Mouse (Mus musculus): ENCODE data around the gene 9930111J21Rik1. TPM values are rescaled to one million over a fixed set of nuclear protein-coding genes. Genes with fewer than 3 reads are reported as not detected.
A peak's percentile ranks its signal among the peaks of the same experiment; 100 is the strongest.
"Not testable (repeated sequence)": the region's sequence is repeated elsewhere in the genome, so short reads cannot be mapped to it uniquely, and the experiment has no call there.

The 9930111J21Rik1 gene
- 7.4 and 7.6 TPM in 2 replicates for polyA plus RNA-seq (2012; rRNA removed)

GRCm38 (mm10) chr11:48979251-48979650 is at the start of gene 9930111J21Rik1:
TSS of gene 9930111J21Rik1 (minus strand) at chr11:48979398.
- not testable (repeated sequence) for H3K4me1 ChIP-seq (ENCODE audit: control insufficient read depth, insufficient read depth, low read length); H3K4me3 ChIP-seq (replicated peaks; ENCODE audit: extremely low read depth, low read depth, low read length); DNase-seq
- WGBS = no CpG with 5 or more reads among the region's 3 CpGs

- H3K4me3 ChIP-seq (replicated peaks; ENCODE audit: extremely low read depth, low read depth, low read length); H3K4me1 ChIP-seq (ENCODE audit: control insufficient read depth, insufficient read depth, low read length); DNase-seq: not testable (repeated sequence)
Observed at GRCm38 (mm10) chr11:49012074-49012473, 32.9 kb upstream of the 9930111J21Rik1 start.

GRCm38 (mm10) chr11:49006785-49007184 is 27.6 kb upstream of the 9930111J21Rik1 start:
- 8% methylated on average over 1 of the region's 1 CpGs for WGBS
- DNase-seq; H3K4me3 ChIP-seq (replicated peaks; ENCODE audit: extremely low read depth, low read depth, low read length): not testable (repeated sequence)

DNA sequence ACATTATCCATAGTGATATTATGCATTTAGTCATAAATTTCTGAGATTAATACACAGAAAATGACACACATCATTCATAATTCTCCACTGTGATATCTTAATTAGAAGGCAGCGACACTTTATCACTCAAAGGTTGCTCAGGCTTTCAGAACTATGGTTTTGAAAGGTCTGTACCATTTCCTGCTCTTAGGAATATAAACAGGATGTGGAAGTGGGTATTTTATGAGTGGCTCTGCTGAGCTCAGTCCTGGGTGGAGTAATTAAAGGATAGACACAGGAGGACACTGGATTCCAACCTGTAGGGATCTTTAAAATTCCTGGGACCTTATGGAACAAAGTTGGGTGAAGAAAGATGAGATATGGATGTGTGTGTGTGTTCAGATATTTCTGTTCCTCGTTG is 27.1 kb upstream of the 9930111J21Rik1 start:
- H3K4me3 ChIP-seq (replicated peaks; ENCODE audit: extremely low read depth, low read depth, low read length); DNase-seq; H3K4me1 ChIP-seq (ENCODE audit: control insufficient read depth, insufficient read depth, low read length): not testable (repeated sequence)
- WGBS = 29% methylated on average over 2 of the region's 2 CpGs

More at GRCm38 (mm10) chr11:49006785-49007184, 27.6 kb upstream of the 9930111J21Rik1 start:
- H3K4me1 ChIP-seq (ENCODE audit: control insufficient read depth, insufficient read depth, low read length) = not testable (repeated sequence)

DNA sequence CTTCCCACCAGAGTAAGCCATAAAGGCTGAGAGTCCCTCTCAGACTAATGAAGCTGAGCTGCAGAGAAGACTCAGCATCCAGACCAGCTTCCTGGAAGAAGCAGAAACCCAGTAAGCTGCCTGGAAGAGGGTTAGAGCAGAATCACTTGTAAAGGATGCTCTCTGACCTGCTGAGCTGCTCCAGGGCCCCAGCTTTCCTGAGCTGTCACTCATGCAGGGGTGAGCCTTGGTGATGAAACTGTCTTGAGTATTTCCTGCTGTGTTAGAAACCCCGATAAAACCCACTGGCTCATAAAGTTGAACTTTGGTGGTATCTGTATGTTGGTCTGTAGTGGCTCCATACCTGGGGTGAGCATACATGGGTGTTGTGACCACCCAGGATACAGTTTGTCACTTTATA is 21.2 kb upstream of the 9930111J21Rik1 start:
- DNase-seq; H3K4me3 ChIP-seq (replicated peaks; ENCODE audit: extremely low read depth, low read depth, low read length); H3K4me1 ChIP-seq (ENCODE audit: control insufficient read depth, insufficient read depth, low read length): not testable (repeated sequence)
- 44% methylated on average over 1 of the region's 1 CpGs for WGBS

- H3K4me1 ChIP-seq (ENCODE audit: control insufficient read depth, insufficient read depth, low read length); DNase-seq; H3K4me3 ChIP-seq (replicated peaks; ENCODE audit: extremely low read depth, low read depth, low read length): not testable (repeated sequence)
- WGBS = 12% methylated on average over 2 of the region's 2 CpGs
Observed at GRCm38 (mm10) chr11:48994018-48994417, 14.8 kb upstream of the 9930111J21Rik1 start, which contains the start of gene Tgtp1. TSS of gene Tgtp1 (minus strand) at chr11:48994172.

DNA sequence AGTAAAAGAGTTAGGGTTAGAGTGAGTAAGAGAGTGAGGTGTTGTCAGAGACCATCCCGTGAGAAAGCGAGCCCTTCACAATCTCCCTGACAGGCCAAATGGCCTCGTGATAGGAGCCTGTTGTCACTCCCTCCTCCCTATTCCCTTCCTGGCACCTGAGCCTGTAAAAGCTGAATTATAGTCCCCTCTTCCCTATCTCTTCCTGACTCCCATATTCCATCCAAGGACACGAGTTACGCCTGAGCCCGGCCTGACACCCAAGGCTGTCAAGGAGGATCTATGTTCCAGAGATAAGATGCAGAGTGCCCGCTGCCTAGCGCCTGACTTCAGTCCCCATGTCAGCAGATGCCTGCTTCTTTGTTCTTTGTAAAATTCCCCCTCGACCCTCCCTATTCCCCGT is 14.1 kb upstream of the 9930111J21Rik1 start:
- H3K4me1 ChIP-seq (ENCODE audit: control insufficient read depth, insufficient read depth, low read length); DNase-seq; H3K4me3 ChIP-seq (replicated peaks; ENCODE audit: extremely low read depth, low read depth, low read length): not testable (repeated sequence)
- 40% methylated on average over 10 of the region's 10 CpGs for WGBS

- peak; percentile 13 for DNase-seq
- not testable (repeated sequence) for H3K4me3 ChIP-seq (replicated peaks; ENCODE audit: extremely low read depth, low read depth, low read length); H3K4me1 ChIP-seq (ENCODE audit: control insufficient read depth, insufficient read depth, low read length)
- 25% methylated on average over 4 of the region's 4 CpGs for WGBS
Observed at GRCm38 (mm10) chr11:48991740-48992520, 12.7 kb upstream of the 9930111J21Rik1 start, which contains the start of gene Gm12185. TSS of gene Gm12185 (minus strand) at chr11:48992226.

DNA sequence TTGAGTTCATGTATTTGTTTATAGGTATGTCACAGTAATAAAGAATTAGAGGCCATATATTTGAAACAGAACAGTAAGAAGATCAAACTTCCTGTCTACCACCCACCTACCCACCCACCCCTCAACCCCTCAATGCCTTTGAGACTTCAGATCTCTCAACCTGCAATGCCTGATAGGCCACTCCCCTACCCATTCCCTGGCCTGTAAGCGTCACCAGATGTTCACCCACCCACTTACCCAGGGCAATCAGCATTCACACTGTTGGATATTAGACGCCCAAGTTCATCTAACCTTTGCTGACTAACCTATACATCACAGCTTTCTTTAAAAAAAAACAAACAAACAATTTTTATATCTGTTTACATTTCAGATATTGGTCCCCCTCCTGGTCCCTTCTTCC is 10.8 kb upstream of the 9930111J21Rik1 start:
- not testable (repeated sequence) for H3K4me1 ChIP-seq (ENCODE audit: control insufficient read depth, insufficient read depth, low read length); DNase-seq; H3K4me3 ChIP-seq (replicated peaks; ENCODE audit: extremely low read depth, low read depth, low read length)
- 51% methylated on average over 2 of the region's 2 CpGs for WGBS

DNA sequence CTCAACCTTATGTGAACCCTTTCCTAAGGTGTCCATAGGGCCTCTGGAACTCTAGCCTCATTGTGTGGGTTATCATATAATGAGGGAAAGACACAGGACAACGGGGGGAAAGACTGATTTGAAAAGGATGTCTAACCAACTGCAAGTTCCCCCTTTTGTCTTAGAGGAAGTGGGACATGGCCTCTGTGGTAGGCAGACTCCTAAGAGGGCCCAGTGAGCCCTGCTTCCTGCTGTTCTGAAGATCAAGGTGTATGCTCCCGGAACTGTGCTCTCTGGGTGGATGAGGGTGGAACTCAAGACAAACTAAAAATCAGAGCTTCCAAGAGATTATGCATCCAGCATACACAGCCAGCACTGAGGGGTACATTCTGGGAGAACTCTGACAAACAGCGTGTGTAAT is 9.0 kb upstream of the 9930111J21Rik1 start:
- DNase-seq; H3K4me3 ChIP-seq (replicated peaks; ENCODE audit: extremely low read depth, low read depth, low read length); H3K4me1 ChIP-seq (ENCODE audit: control insufficient read depth, insufficient read depth, low read length): not testable (repeated sequence)
- 56% methylated on average over 2 of the region's 3 CpGs for WGBS

GRCm38 (mm10) chr11:48982848-48983247 is 3.6 kb upstream of the 9930111J21Rik1 start:
- WGBS = no CpG with 5 or more reads among the region's 3 CpGs

DNA sequence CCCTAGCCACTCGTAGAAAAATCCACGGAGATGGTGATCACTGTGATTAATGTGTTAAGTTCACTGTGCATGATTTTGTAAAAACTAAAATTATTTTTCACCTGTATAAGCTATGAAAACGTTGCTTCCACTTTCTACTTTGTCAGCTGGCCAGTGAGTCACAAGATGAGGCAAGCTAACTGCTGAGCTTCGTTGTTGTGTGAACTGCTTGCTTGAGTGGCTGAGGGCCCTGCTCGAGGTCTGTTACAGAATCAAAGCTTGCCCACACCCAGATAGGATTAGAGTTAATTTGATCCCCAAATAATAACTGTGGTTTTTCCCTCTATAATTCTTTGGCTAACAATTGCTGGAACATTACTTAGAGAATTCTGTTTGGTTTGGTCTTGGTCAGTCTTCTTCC is 854 bp upstream of the 9930111J21Rik1 start:
- not testable (repeated sequence) for H3K4me1 ChIP-seq (ENCODE audit: control insufficient read depth, insufficient read depth, low read length); DNase-seq; H3K4me3 ChIP-seq (replicated peaks; ENCODE audit: extremely low read depth, low read depth, low read length)
- WGBS = no CpG with 5 or more reads among the region's 5 CpGs

More at GRCm38 (mm10) chr11:48982848-48983247, 3.6 kb upstream of the 9930111J21Rik1 start:
- not testable (repeated sequence) for H3K4me1 ChIP-seq (ENCODE audit: control insufficient read depth, insufficient read depth, low read length); H3K4me3 ChIP-seq (replicated peaks; ENCODE audit: extremely low read depth, low read depth, low read length); DNase-seq

DNA sequence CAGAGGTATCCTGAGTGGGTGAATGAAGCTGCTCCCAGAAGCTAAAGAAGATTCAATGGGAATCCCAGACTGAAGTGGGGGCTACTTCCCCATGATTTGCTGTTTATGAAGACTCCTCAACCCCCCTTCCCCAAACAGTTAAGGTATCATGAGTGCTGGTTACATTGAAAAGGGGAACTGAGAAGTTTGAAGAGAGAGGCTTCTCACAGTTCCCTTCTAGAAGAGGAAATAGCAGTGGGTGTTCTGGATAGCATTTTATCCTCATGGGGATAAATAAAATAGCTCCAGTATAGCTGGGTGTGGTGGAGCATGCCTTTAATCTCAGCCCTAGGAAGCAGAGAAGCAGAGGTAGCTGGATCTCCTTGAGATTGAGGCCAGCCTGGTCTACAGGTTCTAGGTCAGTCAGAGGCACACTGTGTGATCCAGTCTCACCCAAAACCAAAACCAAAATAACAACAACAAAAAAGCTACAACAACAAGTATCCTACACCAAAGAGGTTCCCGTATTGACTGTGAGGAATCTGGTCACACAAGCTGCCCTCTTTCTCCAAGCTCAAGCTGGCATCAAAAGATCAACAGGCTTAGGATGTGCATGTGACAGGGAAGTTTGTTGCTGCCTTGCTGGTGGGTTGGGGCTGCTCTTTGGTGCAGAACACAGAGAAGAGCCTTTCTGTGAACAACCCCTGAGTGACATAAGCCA is 808 bp downstream of the 9930111J21Rik1 start, which contains the start of gene Olfr56:
Olfr56 (plus strand) TSS at position 650 of the 700 bp plus-strand sequence.
- H3K4me1 ChIP-seq (ENCODE audit: control insufficient read depth, insufficient read depth, low read length); H3K4me3 ChIP-seq (replicated peaks; ENCODE audit: extremely low read depth, low read depth, low read length); DNase-seq: not testable (repeated sequence)
- no CpG with 5 or more reads among the region's 1 CpGs for WGBS

DNA sequence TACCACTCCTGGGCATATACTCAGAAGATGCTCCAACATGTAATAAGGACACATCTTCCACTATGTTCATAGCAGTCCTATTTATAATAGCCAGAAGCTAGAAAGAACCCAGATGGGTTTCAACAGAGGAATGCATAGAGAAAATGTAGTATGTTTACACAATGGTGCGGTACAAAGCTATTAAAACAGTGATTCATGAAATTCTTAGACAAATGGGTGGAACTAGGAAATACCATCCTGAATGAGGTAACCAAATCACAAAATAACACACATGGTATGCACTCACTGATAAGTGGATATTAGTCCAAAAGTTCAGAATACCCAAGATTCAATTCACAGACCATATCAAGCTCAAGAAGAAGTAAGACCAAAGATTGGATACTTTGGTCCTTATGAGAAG is 4.5 kb downstream of the 9930111J21Rik1 start:
- not testable (repeated sequence) for H3K4me3 ChIP-seq (replicated peaks; ENCODE audit: extremely low read depth, low read depth, low read length); DNase-seq
- no CpG with 5 or more reads among the region's 1 CpGs for WGBS

DNA sequence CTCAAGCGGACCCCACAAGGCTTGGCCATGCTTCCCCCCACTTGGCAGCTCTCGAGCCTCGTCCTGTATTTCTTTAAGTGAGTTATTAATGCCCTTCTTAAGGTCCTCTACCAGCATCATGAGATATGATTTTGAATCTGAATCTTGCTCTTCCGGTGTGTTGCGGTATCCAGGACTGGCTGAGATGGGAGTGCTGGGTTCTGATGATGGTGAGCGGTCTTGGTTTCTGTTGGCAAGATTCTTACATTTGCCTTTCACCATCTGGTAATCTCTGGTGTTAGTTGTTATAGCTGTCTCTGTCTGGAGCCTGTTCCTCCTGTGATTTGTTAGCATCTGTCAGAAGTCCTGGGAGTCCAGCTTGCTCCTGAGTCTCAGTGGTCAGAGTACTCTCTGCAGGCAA is 33.1 kb downstream of the 9930111J21Rik1 start, which contains the start of gene Psme2b:
Psme2b (minus strand) TSS at position 101 of the 400 bp plus-strand sequence.
- not testable (repeated sequence) for DNase-seq; H3K4me1 ChIP-seq (ENCODE audit: control insufficient read depth, insufficient read depth, low read length); H3K4me3 ChIP-seq (replicated peaks; ENCODE audit: extremely low read depth, low read depth, low read length)
- 92% methylated on average over 6 of the region's 6 CpGs for WGBS

More for the DNA sequence above, 4.5 kb downstream of the 9930111J21Rik1 start:
- H3K4me1 ChIP-seq (ENCODE audit: control insufficient read depth, insufficient read depth, low read length) = not testable (repeated sequence)
